Mouse (Mus musculus) adrenal gland, postnatal 4 days (tissue): Measurements from ENCODE around the gene Khdc4. TPM values are rescaled to one million over a fixed set of nuclear protein-coding genes. Genes with fewer than 3 reads are reported as not detected.
"Not testable (repeated sequence)": the region's sequence is repeated elsewhere in the genome, so short reads cannot be mapped to it uniquely, and the experiment has no call there.

Experiments used
- DNase-seq, 2 experiments: peaks; one replicate each; pipeline ENCODE4 v3.0.0; 2021 to 2022; ENCODE audit warnings: low spot score in 2 of 2, mixed read lengths in 2 of 2
- total RNA-seq, 2 experiments: library from RNA; stranded (reverse); gene quantifications; 2 replicates each; pipeline ENCODE4 v1.2.3; 2021

Khdc4 gene
- total RNA-seq, 2 experiments from 2014 or later: 88.1 to 93.5 TPM

- no peak for DNase-seq
These were observed 31.0 kb upstream of the Khdc4 start for GRCm38 (mm10) chr3:88654621-88655020.

- DNase-seq: no peak
These were observed 30.0 kb upstream of the Khdc4 start for GRCm38 (mm10) chr3:88655619-88656018.

DNA sequence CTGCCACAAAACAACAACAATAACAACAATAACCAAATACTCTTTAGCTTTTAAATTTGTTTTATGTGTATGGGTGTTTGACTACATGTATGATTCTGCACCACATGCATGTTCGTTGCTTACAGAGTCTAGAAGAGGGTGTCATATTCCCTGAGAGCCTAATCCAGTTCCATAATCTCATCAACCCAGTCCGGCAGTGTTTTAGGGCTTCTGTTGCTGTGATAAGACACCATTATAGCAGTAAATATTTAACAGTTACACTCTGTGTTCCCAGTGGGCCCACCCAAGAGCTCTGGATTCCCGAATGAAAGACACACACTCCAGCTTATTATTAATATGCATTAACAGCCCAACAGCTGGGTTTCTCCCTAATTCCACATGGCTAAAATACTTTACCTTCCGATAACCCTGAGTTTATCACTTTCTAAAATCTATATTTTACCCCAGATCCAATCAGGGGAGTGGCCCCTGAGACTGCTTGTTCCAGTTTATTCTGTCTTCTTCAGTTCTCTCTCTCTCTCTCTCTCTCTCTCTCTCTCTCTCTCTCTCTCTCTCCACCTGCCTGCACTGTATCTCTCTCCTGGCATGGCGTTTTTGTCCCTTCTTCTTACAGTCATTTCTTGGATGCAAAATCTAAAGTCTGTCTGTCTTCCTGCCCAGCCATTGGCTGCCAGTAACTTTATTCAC lies 27.0 kb upstream of the Khdc4 start:
- DNase-seq: no peak

DNA sequence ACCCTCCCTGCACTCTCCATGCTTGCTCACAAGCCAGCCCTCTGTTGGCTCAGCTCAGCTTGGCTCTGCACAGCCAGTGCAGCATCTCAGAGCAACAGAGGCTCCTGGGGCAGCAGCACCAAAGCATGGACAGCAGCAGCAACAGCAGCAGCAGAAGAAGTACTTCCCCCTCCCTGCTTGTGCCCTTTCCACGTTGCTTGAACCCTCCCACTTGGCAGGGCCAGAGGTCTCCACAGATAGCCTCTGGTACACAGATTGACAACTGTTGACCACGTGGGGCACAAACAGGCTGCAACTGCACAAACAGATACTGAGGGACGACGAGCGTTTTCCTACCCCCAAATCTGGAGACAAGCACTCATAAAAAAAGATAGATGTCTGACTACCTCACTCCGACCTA lies 25.8 kb upstream of the Khdc4 start:
- no peak for DNase-seq

- DNase-seq: no peak
These were observed 21.5 kb upstream of the Khdc4 start for GRCm38 (mm10) chr3:88664095-88664494.

DNA sequence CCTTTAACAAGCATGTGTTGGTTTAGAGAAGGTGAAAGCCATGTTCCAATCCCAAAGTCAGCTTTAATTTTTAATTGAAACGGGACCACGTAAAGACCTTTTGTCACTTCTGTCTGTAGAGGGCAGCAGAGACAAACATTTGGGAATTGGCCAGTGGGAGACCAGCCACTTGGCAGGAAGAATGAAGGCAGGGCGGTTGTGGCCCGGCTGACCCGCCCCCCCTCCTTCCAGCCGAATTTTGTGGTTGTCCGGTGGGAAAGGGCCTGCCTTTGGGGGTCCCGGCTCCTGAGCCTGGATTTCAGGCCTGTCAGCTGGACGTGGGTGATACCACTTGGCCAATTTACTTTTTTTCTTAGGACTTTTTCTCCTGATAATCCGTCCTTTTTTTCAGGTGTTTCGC lies 8.2 kb upstream of the Khdc4 start:
- peak; percentile 21 to 33 for DNase-seq

- DNase-seq: no peak
These were observed 1.8 kb upstream of the Khdc4 start for GRCm38 (mm10) chr3:88683814-88684213.

DNA sequence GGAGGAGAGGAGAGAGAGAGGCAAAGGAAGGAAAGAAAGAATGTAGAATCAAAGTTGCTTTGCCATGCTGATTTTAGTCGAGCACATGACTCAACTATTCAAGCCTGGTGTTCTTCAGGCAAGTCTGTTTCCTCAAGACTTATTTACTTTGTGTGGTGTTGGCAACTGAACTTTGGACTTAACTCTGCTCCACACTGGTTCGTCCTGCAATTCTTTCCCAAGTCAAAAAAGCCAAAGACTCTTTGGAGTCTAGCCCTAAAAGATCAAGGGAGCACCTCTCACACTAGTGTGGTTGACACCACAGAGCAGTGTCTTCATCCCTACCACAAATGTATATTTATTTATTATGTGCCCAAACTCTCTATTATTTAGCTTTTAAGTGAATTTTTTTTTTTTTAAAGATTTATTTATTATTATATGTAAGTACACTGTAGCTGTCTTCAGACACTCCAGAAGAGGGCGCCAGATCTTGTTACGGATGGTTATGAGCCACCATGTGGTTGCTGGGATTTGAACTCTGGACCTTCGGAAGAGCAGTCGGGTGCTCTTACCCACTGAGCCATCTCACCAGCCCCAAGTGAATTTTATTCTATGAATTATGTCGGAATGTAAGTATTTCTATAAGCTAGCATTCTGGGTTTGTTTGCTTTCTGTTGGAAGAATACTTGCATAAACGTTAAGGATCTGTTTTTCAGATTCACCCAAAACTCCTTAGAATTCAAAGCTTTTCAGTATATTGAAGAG lies 1.2 kb upstream of the Khdc4 start:
- DNase-seq: no peak

DNA sequence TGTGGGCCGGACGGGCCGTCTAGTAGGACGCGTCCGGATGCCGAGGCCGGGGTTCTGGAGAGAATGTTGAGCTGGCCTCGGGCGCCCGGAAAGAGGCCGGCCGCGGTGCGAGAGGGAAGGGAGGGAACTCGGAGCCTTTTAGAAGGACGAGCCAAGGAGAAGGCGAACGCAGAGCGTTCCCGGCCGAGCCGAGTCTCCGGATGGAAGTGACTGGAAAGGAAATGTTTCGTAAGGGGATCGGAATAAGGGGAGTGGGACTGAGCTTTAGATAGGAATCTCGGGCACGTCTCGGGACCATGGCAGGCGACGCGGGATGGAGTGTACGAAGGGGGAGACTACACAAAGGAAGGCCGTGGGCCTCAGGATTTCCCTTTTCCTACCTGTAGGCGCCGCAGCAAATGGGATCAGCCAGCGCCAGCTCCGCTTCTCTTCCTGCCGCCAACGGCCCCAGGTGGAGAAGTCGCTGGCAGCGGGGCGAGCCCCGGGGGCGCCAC lies 402 bp downstream of the Khdc4 start:
- peak; percentile 11 to 14 for DNase-seq

- DNase-seq: no peak
These were observed 1.4 kb downstream of the Khdc4 start for GRCm38 (mm10) chr3:88686734-88687611.

DNA sequence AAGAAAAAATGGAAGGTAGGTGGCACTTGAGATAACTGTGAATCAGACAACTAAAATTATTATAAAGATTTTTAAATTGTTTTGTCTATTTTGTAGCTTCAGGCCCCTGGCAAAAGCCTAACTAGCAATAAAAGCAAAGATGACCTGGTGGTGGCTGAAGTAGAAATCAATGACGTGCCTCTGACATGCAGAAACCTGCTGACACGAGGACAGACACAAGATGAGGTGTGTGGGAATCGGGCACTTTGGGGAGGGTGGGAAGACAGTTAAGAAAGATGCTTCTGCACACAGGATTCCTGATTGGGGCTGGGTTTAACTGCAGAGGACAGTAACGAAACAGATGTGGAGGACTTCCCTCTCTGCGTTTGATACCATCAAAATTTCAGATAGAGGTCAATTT lies 3.5 kb downstream of the Khdc4 start:
- DNase-seq: no peak

GRCm38 (mm10) chr3:88695545-88695944 lies 9.9 kb downstream of the Khdc4 start:
- DNase-seq: no peak

DNA sequence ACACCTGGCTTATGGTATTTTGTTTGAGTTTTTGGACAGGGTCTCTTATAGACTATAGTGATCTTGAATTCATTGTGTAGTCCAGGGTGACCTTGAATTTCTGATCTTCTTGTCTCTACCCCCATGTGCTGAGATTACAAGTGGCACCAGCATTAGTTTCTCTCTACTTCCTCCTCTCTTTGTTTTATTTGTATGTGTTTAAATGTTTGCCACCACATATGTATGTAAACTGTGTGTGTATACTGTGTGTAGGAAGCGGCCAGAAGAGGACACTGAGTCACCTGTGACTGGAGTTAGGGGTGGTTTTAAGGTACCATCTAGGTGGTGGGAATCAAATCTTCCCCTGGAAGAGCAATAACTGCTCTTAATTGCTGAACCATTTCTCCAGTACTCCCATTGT lies 12.4 kb downstream of the Khdc4 start:
- DNase-seq: no peak

- DNase-seq: no peak
These were observed 13.2 kb downstream of the Khdc4 start for GRCm38 (mm10) chr3:88698834-88699233.

- no peak for DNase-seq
These were observed 14.6 kb downstream of the Khdc4 start for GRCm38 (mm10) chr3:88700247-88700646.

GRCm38 (mm10) chr3:88701222-88701621 lies 15.6 kb downstream of the Khdc4 start:
- DNase-seq: no peak

GRCm38 (mm10) chr3:88713709-88714108 lies 28.1 kb downstream of the Khdc4 start:
- DNase-seq: no peak

- no peak for DNase-seq
These were observed 29.1 kb downstream of the Khdc4 start for GRCm38 (mm10) chr3:88714725-88715124.

GRCm38 (mm10) chr3:88715716-88716115 lies 30.1 kb downstream of the Khdc4 start:
- not testable (repeated sequence) for DNase-seq

DNA sequence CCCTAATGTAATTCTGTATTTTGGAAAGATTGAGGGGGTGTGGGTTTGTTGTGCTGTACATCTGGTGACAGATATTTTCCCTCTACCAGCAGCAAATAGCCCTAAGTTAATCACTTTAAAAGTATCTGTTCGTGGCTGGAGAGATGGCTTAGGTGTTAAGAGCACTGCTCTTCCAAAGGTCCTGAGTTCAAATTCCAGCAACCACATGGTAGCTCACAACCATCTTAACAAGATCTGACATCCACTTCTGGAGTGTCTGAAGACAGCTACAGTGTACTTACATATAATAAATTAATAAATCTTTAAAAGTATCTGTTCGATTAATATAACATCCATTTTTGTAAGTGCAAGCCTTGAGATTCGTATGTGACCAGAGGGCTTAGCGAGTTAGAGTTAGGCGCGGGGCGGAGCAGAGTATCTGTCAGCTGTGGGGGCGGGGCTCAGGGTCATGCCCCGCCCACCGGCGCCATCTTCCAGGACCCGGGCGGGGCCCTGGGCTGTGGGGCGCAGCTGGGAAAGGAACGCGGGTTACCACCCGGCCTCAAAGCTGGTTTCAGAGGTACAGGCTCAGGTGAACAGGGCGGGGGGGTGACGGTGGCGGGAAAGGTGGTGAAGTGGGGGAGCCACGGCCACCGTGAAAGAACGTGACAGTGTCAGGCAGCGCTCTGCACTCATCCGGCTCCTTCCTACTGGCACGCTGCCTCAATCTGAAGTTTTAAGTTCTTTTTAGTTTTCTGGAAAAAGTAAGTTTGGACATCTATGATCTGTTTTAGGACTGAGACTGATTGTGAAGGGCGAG lies 31.0 kb downstream of the Khdc4 start, which contains the start of gene Rit1:
Gene Rit1 (plus strand): TSS at position 440 of the 799 bp plus-strand sequence.
- peak; percentile 65 to 69 for DNase-seq
